Comparison of ENCODE assay signal across 8 mouse cellular contexts in genomic region chr7:17025896-17026622, GRCm38 (mm10). TPM values are rescaled to one million over a fixed set of nuclear protein-coding genes. Genes with fewer than 3 reads are reported as not detected.
DNase-seq lines count a peak whose midpoint lies in the region; ATAC-seq and TF ChIP-seq lines count a peak whose summit lies in the region.

No protein-coding gene starts in this region.

- H3K4me1 ChIP-seq in spleen, adult 2 months (ENCODE audit: control insufficient read depth, insufficient read depth, insufficient read length), result peaks cover 40% of the 10 kb centered on the region
- peaks cover 24% of the 10 kb centered on the region for H3K4me1 ChIP-seq in limb, embryonic 14.5 days (ENCODE audit: control insufficient read depth, insufficient read depth, low read length)
- H3K4me1 ChIP-seq in stomach, embryonic 15.5 days, result peaks cover 29% of the 10 kb centered on the region

- WGBS in spleen, adult 2 months, result 45% methylated on average over 9 of the region's 9 CpGs
- 58% methylated on average over 9 of the region's 9 CpGs for whole genome bisulfite sequencing in limb, embryonic 14.5 days
- 74% methylated on average over 9 of the region's 9 CpGs for WGBS in stomach, embryonic 15.5 days

- H3K9me3 ChIP-seq in limb, embryonic 14.5 days (ENCODE audit: control insufficient read depth, low read length), result no peaks in the 10 kb centered on the region
- H3K9me3 ChIP-seq in stomach, embryonic 15.5 days, result no peaks in the 10 kb centered on the region

- peak overlapping the region; percentile 87 for H3K27ac ChIP-seq in spleen, adult 2 months (ENCODE audit: insufficient read depth, low read length)
- no peak overlapping the region for H3K27ac ChIP-seq in limb, embryonic 14.5 days (replicated peaks; ENCODE audit: low read depth, low read length)
- 0 out of 2 replicates have a peak overlapping the region, but pooled peaks have one; percentile 65 for H3K27ac ChIP-seq in stomach, embryonic 15.5 days

- no peak for TF ChIP-seq CTCF in spleen, adult 2 months (IDR thresholded peaks at IDR 0.05; ENCODE audit: extremely low read depth, insufficient read depth, insufficient read length, insufficient replicate concordance)

- peak overlapping the region; percentile 64 for H3K4me2 ChIP-seq in limb, embryonic 14.5 days (replicated peaks; ENCODE audit: low read depth, low read length, severe bottlenecking)
- peak overlapping the region; percentile 56 for H3K4me2 ChIP-seq in stomach, embryonic 15.5 days

- 0 out of 2 replicates have a peak overlapping the region, but pooled peaks have one; percentile 81 for H3K9ac ChIP-seq in limb, embryonic 14.5 days (ENCODE audit: low read depth, low read length, severe bottlenecking)
- H3K9ac ChIP-seq in stomach, embryonic 15.5 days, result peak overlapping the region; percentile 73; the same call in 1 of the 2 replicates

- peaks cover 13% of the 10 kb centered on the region for H3K36me3 ChIP-seq in spleen, adult 2 months (ENCODE audit: control insufficient read depth, insufficient read depth, low read length)
- peaks cover 34% of the 10 kb centered on the region for H3K36me3 ChIP-seq in limb, embryonic 14.5 days (ENCODE audit: control insufficient read depth, insufficient read depth, low read length)
- H3K36me3 ChIP-seq in stomach, embryonic 15.5 days, result peaks cover 14% of the 10 kb centered on the region; the same call in 1 of the 2 replicates

- no peak for TF ChIP-seq POLR2A in spleen, adult 2 months (IDR thresholded peaks at IDR 0.05; ENCODE audit: low read depth, low read length)
- TF ChIP-seq POLR2A in limb, embryonic 14.5 days (IDR thresholded peaks at IDR 0.05; ENCODE audit: borderline replicate concordance, extremely low read depth, insufficient read depth, insufficient read length), result no peak

- H3K27me3 ChIP-seq in spleen, adult 2 months (ENCODE audit: control insufficient read depth, insufficient read depth, low read length), result no peaks in the 10 kb centered on the region
- no peaks in the 10 kb centered on the region for H3K27me3 ChIP-seq in limb, embryonic 14.5 days (ENCODE audit: control insufficient read depth, insufficient read depth, low read length)
- no peaks in the 10 kb centered on the region for H3K27me3 ChIP-seq in stomach, embryonic 15.5 days (replicated peaks)

- ATAC-seq in limb, embryonic 14.5 days (ENCODE audit: low FRiP score, low read depth), result no peak
- no peak for ATAC-seq in stomach, embryonic 15.5 days (ENCODE audit: insufficient read depth, low FRiP score, low read depth)

- peak overlapping the region; percentile 14; the same call in 1 of the 2 replicates for H3K4me3 ChIP-seq in spleen, adult 2 months (ENCODE audit: extremely low read depth, insufficient read depth, insufficient read length)
- H3K4me3 ChIP-seq in limb, embryonic 14.5 days (replicated peaks; ENCODE audit: low read length), result peak overlapping the region; percentile 86
- H3K4me3 ChIP-seq in stomach, embryonic 15.5 days (replicated peaks), result peak overlapping the region; percentile 76

- DNase-seq in cerebellum, adult 8-10 months, result peak; percentile 33
- no peak for DNase-seq in cerebellum, adult 11 months
- no peak for DNase-seq in spleen, adult 2 months (ENCODE audit: low read depth in 1 of 2, low spot score in 2 of 2)
- no peak for DNase-seq in spleen, adult 18-20 months
- DNase-seq in limb, embryonic 14.5 days (ENCODE audit: low spot score), result no peak
- DNase-seq in thymus, postnatal 25 days, result no peak
- DNase-seq in adrenal gland, postnatal 25 days, result no peak

RNA-seq across cellular contexts. Expression of gene Ppp5c, which starts 1.7 kb away (rescaled TPM):
- polyA plus RNA-seq in spleen, adult 2 months (2012; rRNA removed), result 212 and 265 TPM in 2 replicates
- 193 and 237 TPM in 2 replicates for polyA plus RNA-seq in limb, embryonic 14.5 days (2012; rRNA removed)
- polyA plus RNA-seq in limb, embryonic 14.5 days (2014; fragmentation: Nextera tagmentation; extraction: Ambion mirVana), result 100 and 105 TPM in 2 replicates
- 92.9 and 95.7 TPM in 2 replicates for polyA plus RNA-seq in stomach, embryonic 15.5 days (2015; fragmentation: Nextera tagmentation; extraction: Ambion mirVana)
- total RNA-seq in adrenal gland, postnatal 25 days (2021), result 93.6 and 103 TPM in 2 replicates

RNA-seq across cellular contexts. Expression of gene Ccdc8, which starts 33.6 kb away (rescaled TPM):
- 2.0 and 2.2 TPM in 2 replicates for polyA plus RNA-seq in spleen, adult 2 months (2012; rRNA removed)
- 39.7 and 40.7 TPM in 2 replicates for polyA plus RNA-seq in limb, embryonic 14.5 days (2012; rRNA removed)
- polyA plus RNA-seq in limb, embryonic 14.5 days (2014; fragmentation: Nextera tagmentation; extraction: Ambion mirVana), result 25.5 and 27.2 TPM in 2 replicates
- 29.4 and 33.3 TPM in 2 replicates for polyA plus RNA-seq in stomach, embryonic 15.5 days (2015; fragmentation: Nextera tagmentation; extraction: Ambion mirVana)
- 19.7 and 26.0 TPM in 2 replicates for total RNA-seq in adrenal gland, postnatal 25 days (2021)

RNA-seq across cellular contexts. Expression of gene Hif3a, which starts 36.2 kb away (rescaled TPM):
- polyA plus RNA-seq in spleen, adult 2 months (2012; rRNA removed), result 1.2 and 1.9 TPM in 2 replicates
- 28.2 and 39.6 TPM in 2 replicates for polyA plus RNA-seq in limb, embryonic 14.5 days (2012; rRNA removed)
- polyA plus RNA-seq in limb, embryonic 14.5 days (2014; fragmentation: Nextera tagmentation; extraction: Ambion mirVana), result 23.7 and 26.6 TPM in 2 replicates
- 47.3 and 54.9 TPM in 2 replicates for polyA plus RNA-seq in stomach, embryonic 15.5 days (2015; fragmentation: Nextera tagmentation; extraction: Ambion mirVana)
- 2.1 and 3.5 TPM in 2 replicates for total RNA-seq in adrenal gland, postnatal 25 days (2021)

RNA-seq across cellular contexts. Expression of gene Gm42372, which starts 43.2 kb away (rescaled TPM):
- 0.40 and 0.42 TPM in 2 replicates for polyA plus RNA-seq in spleen, adult 2 months (2012; rRNA removed)
- 0.29 and 0.34 TPM in 2 replicates for polyA plus RNA-seq in limb, embryonic 14.5 days (2012; rRNA removed)
- polyA plus RNA-seq in limb, embryonic 14.5 days (2014; fragmentation: Nextera tagmentation; extraction: Ambion mirVana), result 0.17 and 0.23 TPM in 2 replicates
- polyA plus RNA-seq in stomach, embryonic 15.5 days (2015; fragmentation: Nextera tagmentation; extraction: Ambion mirVana), result 0.31 and 0.34 TPM in 2 replicates
- total RNA-seq in adrenal gland, postnatal 25 days (2021), result 1.1 and 2.1 TPM in 2 replicates

RNA-seq across cellular contexts. Expression of gene Psg16, which starts 47.8 kb away (rescaled TPM):
- not detected in 2 replicates for polyA plus RNA-seq in spleen, adult 2 months (2012; rRNA removed)
- polyA plus RNA-seq in limb, embryonic 14.5 days (2012; rRNA removed), result 0.23 TPM in 2 replicates
- polyA plus RNA-seq in limb, embryonic 14.5 days (2014; fragmentation: Nextera tagmentation; extraction: Ambion mirVana), result 0.12 and 0.33 TPM in 2 replicates
- polyA plus RNA-seq in stomach, embryonic 15.5 days (2015; fragmentation: Nextera tagmentation; extraction: Ambion mirVana), result 0.30 and 0.63 TPM in 2 replicates
- 0.24 and 0.33 TPM in 2 replicates for total RNA-seq in adrenal gland, postnatal 25 days (2021)

Comparison
In these comparisons a context has a peak if more than half of its experiments do, and no peak if none do; other contexts are left out.
1. H3K4me3 ChIP-seq: peak in every context shown above with its lines; median percentile 86 in limb, embryonic 14.5 days; 76 in stomach, embryonic 15.5 days; 14 in spleen, adult 2 months.